Mouse (Mus musculus) heart, adult 2 months (tissue): ENCODE measurements around the gene Cd300ld3.

ENCODE experiments used
- CTCF ChIP-seq: fragments of 200-600 bp; IDR thresholded peaks from 2 replicates; pipeline ENCODE4 v1.8.1; 2022; ENCODE audit warnings: antibody characterized with exemption, mild to moderate bottlenecking, moderate library complexity
- EP300 ChIP-seq: fragments of 200-500 bp; IDR thresholded peaks from 2 replicates; pipeline ENCODE4 v1.6.1; 2011; ENCODE audit warnings: low read depth, low read length, control low read depth; ENCODE audit not compliant: insufficient read depth
- POLR2A ChIP-seq: fragments of 200-500 bp; IDR thresholded peaks from 2 replicates; pipeline ENCODE4 v1.6.1; 2011; ENCODE audit warnings: mild to moderate bottlenecking, low read depth, low read length, control low read depth; ENCODE audit not compliant: insufficient read depth

- TF ChIP-seq POLR2A (no peak), CTCF (no peak), EP300 (no peak)
These were observed 13.9 kb upstream of the Cd300ld3 start, which contains the start of gene Cd300e for GRCm38 (mm10) chr11:115062077-115062476.
